Mouse (Mus musculus) lung, embryonic 14.5 days (tissue): Measurements from ENCODE around the gene Rpl27a. TPM values are rescaled to one million over a fixed set of nuclear protein-coding genes. Genes with fewer than 3 reads are reported as not detected.

Experiments used
- ATAC-seq: fragments of 200-750 bp; cut with Nextera tagmentation; 2 replicates; pipeline ENCODE4 v1.8.0; 2017; ENCODE audit warnings: mild to moderate bottlenecking, moderate TSS enrichment, moderate library complexity; ENCODE audit not compliant: insufficient read depth
- DNase-seq: peaks from one replicate; pipeline ENCODE4 v3.0.0-alpha.2; 2015
- H3K27ac ChIP-seq: fragments of 300-500 bp; sonication (generic); 2 replicates; pipeline ENCODE4 v1.5.1; 2014; ENCODE audit warnings: low read depth, mild to moderate bottlenecking, moderate library complexity
- H3K27me3 ChIP-seq: fragments of 300-500 bp; sonication (generic); 2 replicates; pipeline ENCODE4 v1.6.1; 2014; ENCODE audit warnings: low read length, control low read depth; ENCODE audit not compliant: insufficient read depth
- H3K36me3 ChIP-seq: fragments of 300-500 bp; sonication (generic); 2 replicates; pipeline ENCODE4 v1.6.1; 2014; ENCODE audit warnings: control low read depth; ENCODE audit not compliant: insufficient read depth
- H3K4me1 ChIP-seq: fragments of 300-500 bp; sonication (generic); 2 replicates; pipeline ENCODE4 v1.6.1; 2014; ENCODE audit warnings: antibody characterized with exemption, control low read depth; ENCODE audit not compliant: insufficient read depth
- H3K4me2 ChIP-seq: fragments of 300-500 bp; sonication (generic); 2 replicates; pipeline ENCODE4 v1.6.1; 2014; ENCODE audit warnings: mild to moderate bottlenecking
- H3K4me3 ChIP-seq: fragments of 300-500 bp; sonication (generic); 2 replicates; pipeline ENCODE4 v1.5.1; 2014; ENCODE audit warnings: low read depth, low read length
- H3K9ac ChIP-seq: fragments of 300-500 bp; sonication (generic); 2 replicates; pipeline ENCODE4 v1.6.1; 2014
- H3K9me3 ChIP-seq: fragments of 300-500 bp; sonication (generic); 2 replicates; pipeline ENCODE4 v1.6.1; 2016; ENCODE audit warnings: low read depth, low read length, control low read depth
- CTCF ChIP-seq: IDR thresholded peaks from 2 replicates; pipeline ENCODE4 v1.5.1; 2016; ENCODE audit warnings: antibody characterized with exemption, low read depth
- WGBS: fragments of 180-500 bp; shearing (Covaris S2); extraction: QIAGEN DNeasy Blood & Tissue Kit; methylation state at CpG from one replicate; pipeline ENCODE4 v1.1.7; 2014; 5-methylcytosine and 5-hydroxymethylcytosine counted together
- microRNA-seq: library from miRNA; unstranded; fragments of <30 nt; microRNA quantifications from one replicate; pipeline ENCODE4, GENCODE M21; 2016; ENCODE audit warnings: borderline number of aligned reads
- polyA plus RNA-seq: library from polyadenylated mRNA; unstranded; fragments of >200 nt; fragmentation: Nextera tagmentation; extraction: Ambion mirVana; gene quantifications from 2 replicates; pipeline ENCODE4 v1.2.1, GENCODE M21; 2014

The Rpl27a gene
- polyA plus RNA-seq, 1 experiment from 2014 or later, result 166 TPM

GRCm38 (mm10) chr7:109562676-109563075, 43.7 kb downstream of the Rpl27a start:
- Histone ChIP-seq H3K4me1 (peaks cover 40% of the 10 kb centered on the region), H3K4me3 (no peak overlapping the region), H3K9me3 (no peaks in the 10 kb centered on the region), H3K9ac (peak overlapping the region; percentile 30), H3K27me3 (no peaks in the 10 kb centered on the region), H3K36me3 (no peaks in the 10 kb centered on the region), H3K27ac (peak overlapping the region; percentile 96), H3K4me2 (peak overlapping the region; percentile 46)
- 36% methylated on average over 5 of the region's 5 CpGs for WGBS
- DNase-seq (peak; percentile 55), ATAC-seq (no peak)
- no peak for TF ChIP-seq CTCF

GRCm38 (mm10) chr7:109563775-109564362, 44.9 kb downstream of the Rpl27a start:
- DNase-seq, result no peak
- no peaks in the 10 kb centered on the region for H3K9me3 ChIP-seq
- WGBS, result 64% methylated on average over 4 of the region's 4 CpGs
- no peak overlapping the region for H3K9ac ChIP-seq
- TF ChIP-seq CTCF, result no peak
- ATAC-seq, result no peak
- no peak overlapping the region for H3K4me3 ChIP-seq
- H3K27me3 ChIP-seq, result no peaks in the 10 kb centered on the region
- no peak overlapping the region for H3K4me2 ChIP-seq
- peak overlapping the region; percentile 96 for H3K27ac ChIP-seq
- H3K4me1 ChIP-seq, result peaks cover 42% of the 10 kb centered on the region
- H3K36me3 ChIP-seq, result peaks cover 7% of the 10 kb centered on the region; the same call in 1 of the 2 replicates

DNA sequence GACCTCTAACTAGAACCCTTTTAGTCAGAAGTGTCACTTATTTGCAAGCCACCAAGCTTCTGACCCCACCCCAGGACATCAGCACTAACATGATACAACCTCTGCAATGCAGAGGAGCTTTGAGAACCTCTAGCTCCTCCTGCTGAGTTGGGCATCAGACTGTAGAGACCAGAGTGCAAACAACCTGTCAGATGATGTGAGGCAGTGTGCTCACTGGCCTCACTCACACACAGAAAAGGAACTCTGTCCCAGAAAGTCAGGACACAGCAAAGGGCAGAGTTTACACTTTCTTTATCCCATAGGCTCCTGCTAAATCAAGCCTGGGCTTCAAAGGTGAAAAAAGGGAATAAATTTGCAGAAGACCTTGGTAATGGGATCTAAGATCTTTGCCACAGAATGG, 47.4 kb downstream of the Rpl27a start:
- Histone ChIP-seq H3K9ac (no peak overlapping the region), H3K4me2 (no peak overlapping the region), H3K4me1 (peaks cover 24% of the 10 kb centered on the region), H3K27ac (no peak overlapping the region), H3K27me3 (no peaks in the 10 kb centered on the region), H3K4me3 (no peak overlapping the region), H3K9me3 (no peaks in the 10 kb centered on the region), H3K36me3 (peaks cover 12% of the 10 kb centered on the region; the same call in 1 of the 2 replicates)
- no peak for TF ChIP-seq CTCF
- ATAC-seq (no peak), DNase-seq (no peak)

- Histone ChIP-seq H3K4me2 (no peak overlapping the region), H3K27ac (no peak overlapping the region; the same call in 1 of the 2 replicates), H3K27me3 (no peaks in the 10 kb centered on the region), H3K9ac (no peak overlapping the region), H3K4me3 (no peak overlapping the region), H3K36me3 (peaks cover 12% of the 10 kb centered on the region; the same call in 1 of the 2 replicates), H3K4me1 (peaks cover 22% of the 10 kb centered on the region), H3K9me3 (no peaks in the 10 kb centered on the region)
- 46% methylated on average over 11 of the region's 11 CpGs for WGBS
- no peak for ATAC-seq
- no peak for TF ChIP-seq CTCF
- peak; percentile 29 for DNase-seq
Measured at GRCm38 (mm10) chr7:109566841-109567768, 48.2 kb downstream of the Rpl27a start.

GRCm38 (mm10) chr7:109568391-109568892, 49.5 kb downstream of the Rpl27a start:
- no peak overlapping the region for H3K9ac ChIP-seq
- no peak for ATAC-seq
- no peaks in the 10 kb centered on the region for H3K9me3 ChIP-seq
- H3K4me2 ChIP-seq, result no peak overlapping the region
- DNase-seq, result no peak
- H3K4me3 ChIP-seq, result no peak overlapping the region
- 89% methylated on average over 4 of the region's 4 CpGs for WGBS
- no peak overlapping the region for H3K27ac ChIP-seq
- peaks cover 12% of the 10 kb centered on the region; the same call in 1 of the 2 replicates for H3K36me3 ChIP-seq
- TF ChIP-seq CTCF, result no peak
- no peaks in the 10 kb centered on the region for H3K27me3 ChIP-seq
- peaks cover 9% of the 10 kb centered on the region for H3K4me1 ChIP-seq

Small RNA genes lying within 50 kb of the gene (microRNA-seq; reads per million reads assigned to microRNA genes)
- not detected for gene Gm47284

Other genes with a start within 250 kb of the Rpl27a start
- gene Stk33, start 80.1 kb upstream of the Rpl27a start, polyA plus RNA-seq, result 0.61 TPM in 1 of 2 replicates, not detected in the other
- gene Trim66, start 11.0 kb upstream of the Rpl27a start, polyA plus RNA-seq, result 0.04 and 0.05 TPM in 2 replicates
- gene St5, start 184.5 kb downstream of the Rpl27a start, polyA plus RNA-seq, result 67.4 and 68.6 TPM in 2 replicates
- 32.4 and 33.7 TPM in 2 replicates for gene Akip1, start 184.5 kb downstream of the Rpl27a start, polyA plus RNA-seq
- 0.38 TPM in 1 of 2 replicates, not detected in the other for gene BC051019, start 204.7 kb downstream of the Rpl27a start, polyA plus RNA-seq
- gene Ascl3, start 212.6 kb downstream of the Rpl27a start, polyA plus RNA-seq, result 0.38 TPM in 1 of 2 replicates, not detected in the other
- gene Tmem9b, start 233.7 kb downstream of the Rpl27a start, polyA plus RNA-seq, result 50.4 and 53.0 TPM in 2 replicates